Mouse (Mus musculus): ENCODE measurements around the gene Gli2.

DNA sequence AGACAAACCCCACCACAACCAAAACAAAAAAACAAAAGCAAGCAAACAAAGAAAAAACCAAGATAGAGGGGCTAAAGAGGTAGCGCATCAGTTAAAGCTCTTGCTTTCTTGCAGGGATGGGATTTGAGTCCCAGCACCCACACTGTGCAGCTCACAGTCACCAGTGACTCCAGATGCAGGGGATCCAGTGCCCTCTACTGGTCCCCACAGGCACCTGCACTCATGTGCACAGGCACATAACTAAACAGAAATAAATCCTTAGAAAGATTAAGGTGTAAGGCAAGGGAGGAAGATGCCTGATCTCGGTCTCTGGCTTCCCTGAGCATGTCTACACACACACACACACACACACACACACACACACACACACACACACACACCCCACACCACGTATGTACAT is 83.4 kb downstream of the Gli2 start:
- TF ChIP-seq CTCF (IDR thresholded peaks at IDR 0.05; ENCODE audit: insufficient read depth, low read depth, low read length) (no peak), POLR2A (IDR thresholded peaks at IDR 0.05; ENCODE audit: insufficient read depth, low read depth, low read length) (no peak)

Data from olfactory bulb, adult 2 months (tissue).